Mouse (Mus musculus) heart, postnatal 0 days (tissue): ENCODE results near the gene Smoc2.

Experiments
- CTCF ChIP-seq: IDR thresholded peaks from 2 replicates; pipeline ENCODE4 v1.5.1; 2016; ENCODE audit warnings: antibody characterized with exemption, control low read depth, low read depth
- EP300 ChIP-seq: IDR thresholded peaks from 2 replicates; pipeline ENCODE4 v1.6.1; 2016; ENCODE audit warnings: antibody characterized with exemption, low read depth

DNA sequence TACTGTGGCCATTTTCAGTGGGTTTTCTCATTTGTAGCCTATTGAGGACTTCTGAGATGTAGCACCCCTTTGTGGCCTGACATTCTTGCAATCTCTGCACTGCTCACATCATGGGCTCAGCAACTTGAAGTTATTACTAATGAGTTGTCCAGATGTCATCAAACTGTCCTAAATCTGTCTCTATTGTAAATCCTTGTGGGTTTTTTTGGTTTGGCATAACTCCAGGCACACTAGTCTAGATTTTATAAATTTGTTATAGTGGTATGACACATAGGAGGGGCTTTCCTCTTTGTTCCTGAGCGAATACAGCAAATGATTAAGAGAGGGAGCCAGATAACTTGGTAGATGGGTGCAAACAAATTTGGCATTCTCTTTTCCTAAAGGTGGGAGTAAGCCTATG, 35.0 kb downstream of the Smoc2 start:
- TF ChIP-seq CTCF (no peak), EP300 (no peak)
